Mouse (Mus musculus) spleen, adult 2 months (tissue): ENCODE data around the gene Sept7.

Experiments
- CTCF ChIP-seq: fragments of 200-500 bp; IDR thresholded peaks from 2 replicates; pipeline ENCODE4 v1.5.1; 2011; ENCODE audit warnings: mild to moderate bottlenecking, inconsistent platforms; ENCODE audit not compliant: insufficient read depth, insufficient read length, insufficient replicate concordance; ENCODE audit errors: extremely low read depth
- POLR2A ChIP-seq: fragments of 200-500 bp; IDR thresholded peaks from 2 replicates; pipeline ENCODE4 v1.6.1; 2011; ENCODE audit warnings: low read depth, low read length, inconsistent platforms

DNA sequence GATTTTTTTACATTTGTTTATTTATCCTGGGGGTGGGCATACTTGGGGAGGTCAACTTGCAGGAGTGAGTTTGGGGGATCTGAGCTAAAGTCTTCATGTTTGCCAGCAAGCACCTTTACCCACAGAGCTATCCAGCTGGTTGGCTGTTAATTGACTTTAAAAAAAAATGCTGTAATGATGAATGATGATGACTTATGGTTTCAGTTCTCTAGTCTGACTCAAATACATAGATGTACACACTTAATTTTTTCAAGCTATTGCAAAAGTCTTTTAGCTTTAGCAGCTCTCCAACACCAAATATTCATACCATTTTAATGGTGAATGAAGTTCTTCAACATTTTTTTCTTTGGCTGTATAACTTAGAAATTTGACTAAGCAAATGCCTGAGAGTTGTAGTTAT lies 8.7 kb downstream of the Sept7 start:
- TF ChIP-seq CTCF (no peak), POLR2A (no peak)
